Mouse (Mus musculus) MEL-GATA-1-ER (cell line): ENCODE data around the gene Thbs4.
"Not testable (repeated sequence)": the region's sequence is repeated elsewhere in the genome, so short reads cannot be mapped to it uniquely, and the experiment has no call there.

Source experiments
- DNase-seq: peaks from one replicate; pipeline ENCODE4 v3.0.0-alpha.2; 2012; ENCODE audit warnings: low read depth; ENCODE audit errors: extremely low read depth

The Thbs4 gene

DNA sequence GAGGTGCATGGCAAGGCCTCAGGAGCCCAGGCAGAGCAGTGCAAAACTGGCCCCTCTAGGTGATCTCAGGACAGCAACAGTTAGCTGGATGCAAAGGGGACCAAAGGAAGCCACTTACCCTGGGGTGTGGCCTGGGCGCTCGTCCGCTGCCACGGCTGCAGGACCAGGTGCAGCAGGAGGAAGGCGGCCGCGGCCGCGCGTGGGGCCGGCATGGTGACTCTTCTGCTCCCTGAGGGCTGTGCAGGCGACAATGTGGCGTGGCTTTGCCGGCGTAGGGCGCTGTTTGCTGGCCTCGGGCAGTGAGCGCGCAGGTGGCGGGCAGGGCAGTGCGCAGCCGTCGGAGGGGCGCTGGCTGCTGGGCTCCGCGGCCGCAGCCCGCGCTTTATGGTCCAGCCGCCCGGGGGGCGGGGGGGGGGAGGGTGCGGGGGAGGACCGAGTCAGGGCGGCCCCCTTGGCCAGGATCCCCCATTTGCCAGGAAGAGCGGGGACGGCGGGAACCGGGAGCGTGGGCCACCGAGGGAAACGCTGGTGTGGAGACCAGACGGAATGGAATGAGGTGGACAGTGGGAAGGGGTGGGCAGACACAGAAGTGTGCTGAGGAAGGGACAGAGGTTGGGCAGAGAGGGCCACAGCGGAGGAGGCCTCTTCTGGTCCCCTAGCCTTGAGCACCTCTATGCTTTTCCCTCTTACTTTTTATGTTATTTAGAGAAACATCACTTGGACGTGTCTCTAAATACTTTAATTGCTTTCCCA lies at the start of gene Thbs4:
Gene Thbs4, minus strand, starts transcription at position 357 of the 753 bp plus-strand sequence.
- DNase-seq: no peak

DNA sequence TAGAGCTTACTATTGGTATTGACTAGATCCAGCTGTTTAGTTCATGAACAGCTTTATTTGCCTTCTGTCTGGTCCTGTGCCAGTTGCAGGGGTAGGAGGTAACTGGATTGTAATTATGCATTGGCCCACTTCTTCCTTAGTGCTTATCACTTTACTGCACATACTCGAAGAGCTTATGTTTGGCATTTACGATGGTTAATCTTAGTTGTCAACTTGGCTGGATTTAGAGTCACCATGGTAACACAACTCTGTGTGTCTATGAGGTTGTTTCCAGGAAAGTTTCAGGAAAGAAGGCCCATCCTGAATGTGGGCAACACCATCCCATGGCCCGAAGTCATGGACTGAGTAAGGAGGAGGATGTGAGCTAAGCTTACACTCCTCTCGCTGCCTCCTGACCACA lies 38.5 kb upstream of the Thbs4 start:
- no peak for DNase-seq

DNA sequence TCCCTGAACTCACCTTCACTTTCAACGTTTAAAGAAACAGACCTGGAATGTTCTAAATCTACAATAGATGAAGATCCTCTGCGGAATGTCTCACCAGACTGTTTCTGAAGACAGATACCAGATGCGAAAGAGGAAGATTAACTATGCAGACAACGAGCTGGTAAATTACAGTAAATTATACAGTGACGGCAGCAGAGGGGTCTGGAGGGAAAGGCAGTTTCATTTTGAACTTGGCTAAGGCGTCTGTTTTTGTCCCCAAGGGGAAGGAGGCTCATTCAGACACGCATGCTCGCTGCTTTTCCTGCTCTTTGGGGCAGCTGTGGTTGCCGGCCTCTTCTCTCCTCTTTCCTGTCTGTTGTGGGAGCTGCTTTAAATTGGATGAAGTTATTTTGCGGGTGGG lies 34.2 kb upstream of the Thbs4 start:
- no peak for DNase-seq

DNA sequence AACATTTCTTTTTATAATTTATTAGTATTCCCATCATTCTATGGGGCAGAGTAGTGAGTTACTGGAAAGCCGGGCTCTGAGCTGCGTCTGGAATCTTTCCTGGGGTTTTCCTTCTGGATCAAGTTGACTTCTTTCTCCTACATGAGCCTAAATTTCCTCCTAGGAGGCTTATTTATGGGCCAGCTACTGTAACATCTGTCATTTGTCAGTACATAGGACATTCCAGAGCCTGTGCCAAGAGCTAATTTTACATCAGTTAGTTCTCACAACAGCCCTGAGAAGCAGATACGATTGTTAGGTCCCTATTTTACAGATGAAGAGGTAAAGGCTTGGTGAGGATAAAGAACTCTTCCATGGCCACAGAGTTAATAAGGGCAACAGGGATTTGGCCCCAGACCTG lies 22.7 kb upstream of the Thbs4 start:
- no peak for DNase-seq

DNA sequence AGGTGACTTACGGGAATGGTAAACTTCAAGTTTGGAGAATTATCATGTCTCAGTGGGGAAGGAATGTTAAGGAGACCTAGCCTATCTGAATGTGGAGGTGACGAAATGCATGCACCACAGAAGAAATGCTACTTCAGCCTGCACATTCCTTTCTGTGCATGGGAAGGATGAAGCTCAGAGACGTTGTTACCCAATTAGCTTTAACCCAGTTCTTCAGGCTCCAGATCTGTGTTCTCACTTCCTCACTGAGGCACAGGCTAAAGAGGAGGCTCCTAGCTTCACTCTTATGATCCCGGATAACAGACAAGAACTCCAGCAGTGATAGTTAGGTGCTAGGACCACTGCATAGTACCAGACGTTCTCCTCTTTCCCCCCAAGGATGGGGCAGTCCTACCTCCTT lies 21.7 kb upstream of the Thbs4 start:
- no peak for DNase-seq

DNA sequence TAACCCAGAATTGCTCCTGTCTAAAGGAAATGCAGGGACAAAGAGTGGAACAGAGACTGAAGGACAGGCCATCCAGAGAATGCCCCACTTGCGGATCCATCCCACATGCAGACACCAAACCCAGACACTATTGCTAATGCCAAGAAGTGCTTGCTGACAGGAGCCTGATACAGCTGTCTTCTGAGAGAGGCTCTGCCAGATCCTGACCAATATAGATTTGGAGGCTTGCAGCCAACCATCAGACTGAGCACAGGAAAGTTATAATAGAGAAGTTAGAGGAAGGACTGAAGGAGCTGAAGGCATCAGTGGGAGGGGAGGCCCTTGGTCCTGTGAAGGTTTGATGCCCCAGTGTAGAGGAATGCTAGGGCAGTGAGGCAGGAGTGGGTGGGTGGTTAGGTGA lies 16.0 kb upstream of the Thbs4 start:
- DNase-seq: not testable (repeated sequence)

DNA sequence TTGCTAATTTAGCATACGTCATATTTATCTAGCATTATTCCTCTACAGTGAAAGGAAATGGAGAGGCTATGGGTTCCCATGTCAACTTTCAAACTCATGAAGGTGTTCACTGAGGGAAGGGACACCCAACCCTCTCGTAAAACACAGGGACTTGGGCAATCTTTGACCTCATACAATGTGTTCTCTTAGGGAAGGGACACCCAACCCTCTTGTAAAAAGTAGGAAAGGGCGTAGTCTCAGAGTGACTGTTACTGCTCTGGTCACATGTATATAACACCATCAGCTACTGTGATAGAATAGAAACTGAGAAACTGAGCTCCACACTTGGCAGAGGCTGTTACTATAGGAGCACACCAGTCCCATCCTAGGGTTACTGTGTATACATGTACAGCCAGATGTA lies 13.2 kb upstream of the Thbs4 start:
- no peak for DNase-seq

DNA sequence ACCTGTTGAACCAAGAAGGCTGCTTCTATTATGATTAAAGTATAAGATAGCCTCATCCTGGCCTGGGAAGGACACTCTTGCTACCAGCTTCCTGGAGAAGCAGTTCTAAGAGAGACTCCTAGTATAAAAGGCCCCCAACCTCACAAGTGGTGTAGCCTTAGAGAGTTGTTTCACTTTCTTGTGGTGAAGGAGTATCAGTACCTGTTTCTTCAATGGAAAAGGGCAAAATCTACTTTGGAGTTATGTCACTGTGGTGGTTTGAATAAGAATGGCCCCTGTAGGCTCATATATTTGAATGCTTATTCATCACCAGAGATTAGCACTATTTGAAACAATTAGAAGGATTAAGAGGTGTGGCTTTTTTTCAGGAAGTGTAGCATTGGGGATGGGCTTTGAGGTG lies 12.2 kb upstream of the Thbs4 start:
- no peak for DNase-seq

DNA sequence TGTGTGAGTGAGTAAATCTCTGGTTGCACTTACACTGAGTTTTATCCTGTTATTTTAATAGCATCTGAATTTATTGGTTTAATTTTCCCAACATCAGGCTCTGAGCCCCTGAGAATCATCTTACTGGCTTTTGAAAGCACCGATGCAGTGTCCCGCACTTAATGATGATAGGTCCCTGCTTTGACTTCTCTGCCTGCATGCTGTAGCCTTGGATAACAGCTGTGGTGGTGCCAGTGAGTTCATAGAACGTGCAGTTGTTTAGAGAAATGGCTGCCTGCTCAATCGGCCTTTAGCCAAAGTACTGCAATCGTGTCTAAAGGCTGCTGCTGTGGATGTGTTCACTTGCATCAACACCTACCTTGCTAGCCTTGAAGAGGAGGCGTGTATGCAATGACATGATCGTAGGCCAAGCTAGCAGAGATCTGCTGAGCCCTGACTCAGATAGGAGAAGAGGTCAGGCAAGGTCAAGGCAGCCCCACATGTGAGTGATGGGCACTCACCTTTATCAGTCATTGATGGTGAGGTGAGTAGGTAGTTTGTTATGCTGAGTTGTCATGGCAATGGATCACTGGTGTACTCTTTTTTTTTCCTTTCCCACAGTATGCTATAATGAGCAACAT lies 4.8 kb upstream of the Thbs4 start:
- DNase-seq: no peak

DNA sequence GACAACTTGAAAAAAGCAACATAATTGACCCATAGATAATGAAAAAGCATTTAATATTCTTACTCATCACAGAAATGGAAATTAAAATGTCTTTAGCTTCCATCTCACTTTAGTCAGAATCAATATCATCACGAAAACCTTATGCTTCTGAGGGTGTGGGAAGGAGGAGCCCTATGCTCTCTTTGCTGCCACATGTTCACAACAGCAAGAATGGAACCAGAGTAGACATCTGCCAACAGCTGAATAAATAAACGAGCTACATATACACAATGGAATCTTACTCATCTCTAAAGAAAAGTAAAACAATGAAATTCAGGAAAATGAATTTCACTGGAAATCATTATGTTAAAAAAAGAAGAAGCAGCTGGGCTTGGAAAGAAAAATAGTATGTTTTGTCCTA lies 4.2 kb upstream of the Thbs4 start:
- no peak for DNase-seq

DNA sequence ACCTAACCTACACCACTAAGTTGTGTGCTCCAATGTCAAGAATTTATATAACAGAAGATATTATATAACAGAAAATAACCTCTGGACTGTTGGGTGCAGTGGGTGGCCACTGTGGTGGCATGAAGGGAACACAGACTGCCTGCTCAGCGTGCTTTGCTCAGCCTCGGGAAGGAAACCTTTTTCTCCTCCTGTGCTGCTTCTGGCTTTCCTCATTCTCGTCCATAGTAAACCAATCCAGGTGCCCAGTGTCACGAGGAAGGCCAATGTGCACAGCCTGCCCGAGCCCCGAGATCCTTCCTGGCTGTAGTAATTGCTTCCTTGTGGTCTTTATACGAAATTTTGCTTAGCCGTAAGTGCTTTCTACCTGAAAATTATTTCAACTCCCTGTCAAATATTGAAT lies 982 bp downstream of the Thbs4 start:
- DNase-seq: no peak

DNA sequence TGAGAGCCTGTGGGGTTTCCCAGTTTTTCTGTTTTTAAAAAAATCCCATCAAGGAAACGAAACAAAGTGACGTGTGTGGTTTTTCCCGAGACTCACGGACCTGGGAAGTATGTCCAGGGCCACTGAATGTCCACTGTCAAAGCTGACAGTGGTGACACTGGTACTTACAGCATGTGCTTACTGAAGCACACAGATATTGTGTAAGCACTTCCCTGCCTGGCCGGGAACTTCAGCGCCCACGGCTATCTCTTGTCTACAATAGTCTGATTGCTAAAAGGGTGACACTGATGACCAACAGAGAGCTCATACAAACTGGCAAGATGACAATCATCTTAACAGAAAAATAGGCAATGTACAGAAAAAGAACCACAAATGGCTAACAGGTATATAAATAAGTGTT lies 3.1 kb downstream of the Thbs4 start:
- DNase-seq: no peak

DNA sequence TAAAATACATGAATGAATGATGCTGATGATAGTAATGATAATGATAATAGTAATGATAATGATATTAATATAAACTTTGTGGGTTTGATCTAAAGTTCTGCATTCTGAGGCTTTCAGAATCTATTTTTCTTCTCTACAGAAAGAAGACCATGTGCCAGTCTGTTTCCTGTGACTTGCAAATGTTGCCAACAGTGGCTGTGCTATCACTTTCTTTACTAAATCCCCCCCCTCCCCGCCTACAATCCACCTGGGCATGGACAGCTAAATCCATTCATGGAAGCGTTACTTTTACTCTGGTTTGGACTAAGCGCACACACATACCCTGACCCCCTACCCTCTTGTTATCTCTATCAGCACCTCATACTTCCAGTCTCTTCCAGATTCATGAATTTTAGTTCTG lies 10.3 kb downstream of the Thbs4 start:
- DNase-seq: no peak

DNA sequence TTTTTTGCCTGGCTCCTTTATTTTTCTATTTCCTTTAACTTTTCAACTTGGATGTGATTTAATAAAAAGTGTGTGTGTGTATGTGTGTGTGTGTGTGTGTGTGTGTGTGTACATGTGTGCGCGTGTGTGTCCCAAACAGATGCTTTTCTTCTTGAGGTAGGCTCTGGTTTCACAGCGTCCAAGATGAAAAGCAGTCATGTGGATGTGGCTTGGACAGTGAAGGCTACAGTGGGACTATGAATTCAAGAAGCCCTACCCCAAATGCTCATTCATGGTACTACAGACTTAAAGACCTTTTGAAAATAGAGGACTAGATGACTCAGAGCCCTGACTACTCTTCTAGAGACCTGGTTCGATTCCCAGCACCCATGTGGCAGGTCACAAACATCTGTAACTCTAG lies 11.1 kb downstream of the Thbs4 start:
- no peak for DNase-seq

DNA sequence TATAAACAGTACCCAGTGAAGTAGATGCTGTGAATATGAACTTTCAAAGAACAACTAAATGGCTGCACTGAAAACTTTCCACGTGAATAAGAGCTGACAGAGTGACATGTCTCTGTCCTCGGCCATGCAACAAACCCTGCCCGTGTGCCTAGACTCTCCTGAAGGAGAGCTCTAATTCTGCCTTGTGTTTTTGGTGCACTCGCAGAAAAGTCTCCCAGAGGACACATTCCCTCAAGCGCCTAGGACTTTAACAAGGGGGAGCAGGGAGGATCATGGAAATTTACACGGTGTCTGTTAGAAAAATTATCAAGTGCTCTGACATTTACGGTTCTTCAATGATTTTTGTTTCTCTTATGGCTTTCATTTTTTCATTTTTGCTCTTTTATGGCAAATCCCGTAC lies 13.7 kb downstream of the Thbs4 start:
- no peak for DNase-seq

DNA sequence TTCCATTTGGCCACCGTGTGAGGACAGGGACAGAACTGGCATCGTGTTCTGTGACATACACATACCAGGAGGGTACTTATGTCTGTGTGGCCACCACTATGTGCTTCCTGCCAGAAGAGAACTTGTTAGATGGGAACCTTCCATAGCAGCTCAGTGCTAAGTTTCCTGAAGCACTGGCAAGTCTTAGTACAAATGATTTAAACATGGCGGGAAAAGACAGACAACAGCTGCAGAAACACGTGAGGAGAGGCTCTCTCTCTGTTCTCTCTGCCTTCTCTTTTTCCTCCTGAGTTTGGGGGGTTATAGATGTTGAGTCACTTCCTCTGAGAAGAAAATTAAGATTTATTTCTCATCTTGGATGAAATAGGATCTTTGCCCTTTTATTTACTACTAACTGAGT lies 14.5 kb downstream of the Thbs4 start:
- no peak for DNase-seq

DNA sequence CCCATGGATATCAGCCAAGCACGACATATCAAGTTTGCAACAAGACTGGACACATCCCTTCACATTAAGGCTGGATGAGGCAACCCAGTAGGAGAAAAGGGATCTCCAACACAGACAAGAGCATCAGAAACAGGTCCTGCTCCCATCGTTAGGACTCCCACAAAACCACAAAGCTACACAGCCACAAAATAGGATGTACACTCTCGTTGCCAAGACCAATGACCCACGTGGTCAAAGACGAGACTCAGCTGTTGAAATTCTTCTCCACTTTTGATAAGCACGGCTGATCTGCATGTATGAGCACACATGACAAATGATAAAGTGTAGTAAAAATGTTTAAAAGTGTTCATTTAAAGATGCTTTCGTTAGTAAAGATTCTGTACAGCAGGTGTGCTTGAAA lies 16.0 kb downstream of the Thbs4 start:
- DNase-seq: no peak

DNA sequence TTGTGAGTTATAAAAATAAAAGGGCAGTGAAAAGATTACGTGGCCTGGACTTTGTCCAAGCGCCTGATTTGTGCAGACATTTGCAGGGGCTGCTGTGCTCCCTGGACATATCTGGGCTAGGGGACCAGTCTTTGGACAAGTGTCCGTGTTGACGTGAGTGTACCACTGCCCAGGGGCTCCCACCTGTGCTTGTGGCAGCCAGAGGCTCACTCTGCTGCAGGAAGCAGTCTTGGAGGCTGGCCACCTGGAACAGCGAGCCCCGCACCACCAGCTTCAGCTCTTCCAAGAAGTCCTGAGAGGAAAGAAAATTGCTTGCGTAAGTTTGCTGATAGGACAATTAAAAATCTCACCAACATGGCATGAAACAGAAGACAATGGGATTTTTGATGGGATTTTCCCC lies 18.7 kb downstream of the Thbs4 start:
- no peak for DNase-seq

DNA sequence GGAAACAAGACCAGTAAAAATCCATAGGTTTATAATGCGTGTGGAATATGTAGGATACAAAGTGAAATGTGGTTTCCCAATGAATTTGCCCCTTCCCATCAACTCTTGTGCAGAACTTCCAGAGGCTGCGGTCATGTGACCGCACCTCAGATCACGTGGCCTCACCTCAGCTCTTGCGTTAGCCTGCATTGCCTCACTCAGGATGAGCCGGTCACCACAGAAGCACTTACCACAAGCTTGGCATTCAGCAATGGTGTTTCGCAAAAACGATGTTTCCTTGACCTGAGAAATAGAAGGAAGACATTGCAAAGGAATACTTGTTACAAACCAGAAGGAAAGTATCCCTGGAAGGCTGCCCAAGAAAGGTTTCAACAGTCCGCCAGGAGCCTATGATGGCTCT lies 19.7 kb downstream of the Thbs4 start:
- DNase-seq: no peak

DNA sequence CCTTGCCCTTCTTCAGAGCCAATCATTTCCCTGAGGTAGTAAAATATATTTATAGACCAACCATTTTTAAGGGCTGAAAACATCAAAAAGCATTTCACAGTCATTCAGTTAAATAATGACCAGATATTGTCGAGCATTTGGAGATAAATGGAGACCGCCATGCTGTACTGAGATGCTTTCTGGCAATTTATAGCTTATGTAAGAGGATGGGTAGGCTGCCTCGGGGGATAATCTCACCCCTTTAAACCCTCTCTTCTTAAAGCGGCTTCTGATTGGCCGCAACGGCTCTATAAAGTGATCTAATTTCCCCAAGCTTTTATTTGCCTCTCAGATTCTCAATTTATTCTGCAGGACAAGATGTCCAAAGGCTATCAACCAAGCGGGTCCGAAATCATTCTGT lies 22.1 kb downstream of the Thbs4 start:
- no peak for DNase-seq

DNA sequence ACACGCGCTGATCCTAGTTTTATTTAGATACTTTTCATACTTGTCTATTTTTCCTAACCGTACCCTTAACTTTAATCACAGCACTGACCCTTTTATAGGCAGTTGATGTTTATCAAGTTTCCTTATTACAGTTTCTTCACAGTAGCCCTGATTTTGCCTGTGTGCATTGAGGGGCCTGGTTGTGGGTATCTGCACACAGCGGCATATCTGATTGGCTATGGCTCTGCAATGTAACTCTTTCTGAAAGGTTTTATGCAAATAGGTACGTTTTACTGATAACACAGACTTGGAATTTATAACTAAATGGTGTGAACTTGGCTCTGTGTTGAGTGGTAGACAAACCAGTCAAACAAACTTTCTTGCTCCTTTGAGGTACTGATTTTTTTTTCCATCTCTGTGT lies 23.1 kb downstream of the Thbs4 start:
- no peak for DNase-seq

DNA sequence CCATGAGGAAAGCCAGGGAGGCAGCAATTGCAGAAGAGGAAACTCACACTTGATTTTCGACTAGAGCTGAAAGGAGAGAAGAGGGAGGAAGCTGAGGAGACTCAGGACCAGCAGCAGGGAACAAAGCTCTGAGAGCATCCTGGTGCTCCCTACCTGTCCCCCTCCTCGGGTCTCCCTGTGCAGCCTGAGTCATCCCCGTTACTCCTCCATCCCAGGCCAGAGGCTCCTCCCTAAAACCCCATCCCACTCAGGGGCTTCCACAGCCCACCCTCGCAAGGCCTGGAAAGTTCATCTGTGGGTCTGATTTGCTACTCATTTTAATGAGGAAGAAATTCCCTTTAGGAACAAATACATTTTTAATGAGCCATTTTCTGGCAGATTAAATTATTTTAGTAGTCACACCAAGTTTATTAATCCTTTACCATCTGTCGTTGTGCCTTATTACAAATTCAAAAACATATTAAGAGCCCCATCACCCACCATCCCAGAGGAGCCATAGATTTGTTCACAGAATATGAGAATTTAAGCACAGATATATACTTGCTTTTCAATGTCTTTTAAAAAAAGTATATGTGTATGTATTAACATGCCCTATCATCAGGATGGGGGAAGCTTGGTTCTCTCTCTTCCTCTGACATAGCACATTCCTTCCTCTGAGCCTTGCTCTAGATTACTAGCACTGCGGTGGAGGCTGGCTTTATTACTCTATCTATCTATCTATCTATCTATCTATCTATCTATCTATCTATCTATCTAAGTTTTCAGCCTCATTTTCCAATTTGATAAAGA lies 29.0 kb downstream of the Thbs4 start:
- DNase-seq: no peak

DNA sequence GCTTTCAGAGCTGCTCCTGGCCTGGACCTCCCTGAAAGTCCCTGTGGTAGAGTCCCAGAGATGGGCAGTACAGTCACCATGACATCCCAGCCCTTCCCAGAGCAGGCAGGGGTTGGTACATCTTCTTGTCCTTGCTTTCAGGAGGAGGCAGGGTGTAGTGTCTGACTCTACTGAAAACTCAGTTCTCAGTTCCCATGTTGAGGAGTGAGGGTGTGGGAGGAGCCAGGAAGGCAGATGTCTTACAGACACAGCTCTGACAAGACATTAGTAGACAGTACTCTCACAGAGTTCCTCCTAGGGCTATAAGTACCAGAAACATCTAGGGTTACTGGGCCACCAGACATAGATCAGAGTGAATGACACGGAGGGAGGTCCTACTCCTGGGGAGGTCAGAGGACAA lies 32.3 kb downstream of the Thbs4 start:
- DNase-seq: no peak
